Mouse (Mus musculus): ENCODE data around the gene Fsd2.

DNA sequence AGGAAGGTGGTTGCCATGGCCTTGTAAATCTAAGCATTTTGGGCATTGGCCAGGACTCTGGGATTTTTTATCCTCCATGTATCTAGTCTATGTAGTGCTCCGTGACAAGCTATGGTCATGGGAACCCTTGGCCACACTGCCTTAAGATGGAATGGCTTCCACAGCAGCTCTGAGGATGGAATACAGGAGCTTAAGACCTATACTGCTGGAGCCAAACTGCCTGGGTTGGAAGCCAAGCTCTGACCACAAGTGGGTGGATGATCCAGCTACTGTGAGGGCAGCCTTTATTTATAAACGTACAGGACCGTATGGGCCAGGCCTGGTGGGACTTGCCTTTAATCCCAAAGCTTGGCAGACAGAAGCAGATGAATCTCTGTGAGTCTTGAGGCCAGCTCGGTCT lies 30.3 kb downstream of the Fsd2 start:
- TF ChIP-seq CTCF (IDR thresholded peaks at IDR 0.05; ENCODE audit: low read depth) = no peak
- no peak for TF ChIP-seq EP300 (optimal IDR thresholded peaks at IDR 0.05)
